8 mouse cellular contexts compared by ENCODE assay signal in the genomic region with DNA sequence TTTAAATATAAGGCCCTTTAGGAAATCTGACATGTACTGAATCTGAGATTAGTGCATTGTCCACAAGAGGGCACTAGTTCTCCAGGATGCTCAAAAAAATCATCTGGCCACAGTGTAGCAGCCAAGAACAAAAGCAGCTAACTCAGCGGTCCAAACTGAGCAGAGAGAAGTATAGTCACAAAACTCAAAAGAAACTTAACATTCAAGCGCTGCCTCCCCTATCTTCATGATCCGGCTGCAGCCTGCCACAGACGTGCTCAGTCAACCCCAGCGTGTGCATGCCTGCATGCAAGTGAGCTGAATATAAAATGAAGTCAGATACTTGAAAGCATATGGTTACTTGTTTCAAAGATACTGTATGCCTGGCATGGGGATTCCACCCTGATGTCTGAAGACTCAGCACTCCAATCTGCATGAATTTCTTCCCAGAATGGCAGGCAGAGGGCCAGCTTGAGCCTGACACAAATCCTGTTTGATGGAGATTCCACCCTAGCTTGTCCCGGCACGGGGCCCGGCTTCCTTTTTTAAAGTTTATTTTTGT. TPM values are rescaled to one million over a fixed set of nuclear protein-coding genes. Genes with fewer than 3 reads are reported as not detected.
DNase-seq lines count a peak whose midpoint lies in the region; ATAC-seq and TF ChIP-seq lines count a peak whose summit lies in the region.

No protein-coding gene starts in this region.

- peaks cover 7% of the 10 kb centered on the region for H3K4me1 ChIP-seq in limb, embryonic 13.5 days
- no peaks in the 10 kb centered on the region for H3K4me1 ChIP-seq in midbrain, embryonic 14.5 days (ENCODE audit: control insufficient read depth, insufficient read depth, low read length)

- POLR2A ChIA-PET in Patski (lab: Charles Lee): interaction anchor here (0.6 to 1.8 kb wide), 5 partner anchors 142 to 637 kb away, joined by 3 to 7 read pairs (median 5); partner anchors contain the start of gene Fhdc1

- peak; percentile 16 for ATAC-seq in Patski
- ATAC-seq in limb, embryonic 13.5 days (ENCODE audit: low FRiP score, low read depth): peak; percentile 77
- peak; percentile 61 for ATAC-seq in midbrain, embryonic 14.5 days (ENCODE audit: low FRiP score, low TSS enrichment)

- H3K4me3 ChIP-seq in limb, embryonic 13.5 days: no peak overlapping the region
- no peak overlapping the region for H3K4me3 ChIP-seq in midbrain, embryonic 14.5 days (replicated peaks; ENCODE audit: low read depth, low read length)

- 0 out of 2 replicates have a peak overlapping the region, but pooled peaks have one; percentile 33 for H3K27ac ChIP-seq in limb, embryonic 13.5 days
- H3K27ac ChIP-seq in midbrain, embryonic 14.5 days (replicated peaks; ENCODE audit: low read depth, low read length): peak overlapping the region; percentile 39; the same call in 1 of the 2 replicates

- 40% methylated on average over 8 of the region's 8 CpGs for WGBS in limb, embryonic 13.5 days
- WGBS in midbrain, embryonic 14.5 days: 18% methylated on average over 8 of the region's 8 CpGs

- CTCF ChIA-PET in Patski (lab: Charles Lee): interaction anchor here (0.7 to 9.8 kb wide), 49 partner anchors 9 to 555 kb away, joined by 3 to 100 read pairs (median 5); partner anchors contain the start of genes Fhdc1 and Gm6525

- in situ Hi-C loops in Patski (cut with MboI; ENCODE audit: low pct_unique_long_range_greater_than_20kb): loop anchor here (5.0 to 10.0 kb wide), 5 partner anchors 168 to 533 kb away; partner anchors contain the start of genes Fhdc1 and Tlr2

- 0 out of 2 replicates have a peak overlapping the region, but pooled peaks have one; percentile 25 for H3K9ac ChIP-seq in limb, embryonic 13.5 days
- no peak overlapping the region for H3K9ac ChIP-seq in midbrain, embryonic 14.5 days (replicated peaks; ENCODE audit: low read length)

- H3K4me2 ChIP-seq in limb, embryonic 13.5 days (replicated peaks): peak overlapping the region; percentile 35; the same call in 1 of the 2 replicates
- peak overlapping the region; percentile 36 for H3K4me2 ChIP-seq in midbrain, embryonic 14.5 days (ENCODE audit: low read length)

- DNase-seq in B cell, adult 2 months: peak; percentile 55 to 57
- peak; percentile 86 for DNase-seq in Patski (ENCODE audit: low read depth, low spot score)
- peak; percentile 90 for DNase-seq in embryo, embryonic 11 days
- peak; percentile 88 for DNase-seq in heart, adult 8-10 months (ENCODE audit: low spot score)
- DNase-seq in kidney, adult 8-10 months: peak; percentile 59 to 66
- DNase-seq in midbrain, embryonic 14.5 days: peak; percentile 94
- DNase-seq in testis, postnatal 14 days (ENCODE audit: low spot score): peak; percentile 54

- no peaks in the 10 kb centered on the region for H3K9me3 ChIP-seq in limb, embryonic 13.5 days
- H3K9me3 ChIP-seq in midbrain, embryonic 14.5 days (ENCODE audit: control insufficient read depth, low read length): no peaks in the 10 kb centered on the region

- no peaks in the 10 kb centered on the region for H3K27me3 ChIP-seq in Patski
- peaks cover 10% of the 10 kb centered on the region for H3K27me3 ChIP-seq in limb, embryonic 13.5 days
- H3K27me3 ChIP-seq in midbrain, embryonic 14.5 days (ENCODE audit: control insufficient read depth, insufficient read depth, low read length): no peaks in the 10 kb centered on the region

- H3K36me3 ChIP-seq in limb, embryonic 13.5 days: no peaks in the 10 kb centered on the region
- no peaks in the 10 kb centered on the region for H3K36me3 ChIP-seq in midbrain, embryonic 14.5 days (ENCODE audit: control insufficient read depth, insufficient read depth, low read length)

- TF ChIP-seq CTCF in Patski (IDR thresholded peaks at IDR 0.05): peak; percentile 91

RNA-seq across cellular contexts. Expression of gene Trim2, which starts 8.0 kb away (rescaled TPM):
- polyA plus RNA-seq in Patski (2021): 30.7 TPM
- 1 to 10 TPM; 4.9 to 8.2 (median 6.7) TPM for total RNA-seq in heart, adult 8-10 months (2022)
- 19.7 and 20.9 TPM in 2 replicates for polyA plus RNA-seq in limb, embryonic 13.5 days (2015; fragmentation: Nextera tagmentation; extraction: Ambion mirVana)
- polyA plus RNA-seq in midbrain, embryonic 14.5 days (2014; fragmentation: Nextera tagmentation; extraction: Ambion mirVana): 144 and 154 TPM in 2 replicates

Comparison
In these comparisons a context has a peak if more than half of its experiments do, and no peak if none do; other contexts are left out.
1. ATAC-seq: peak in every context shown above with its lines; median percentile 77 in limb, embryonic 13.5 days; 61 in midbrain, embryonic 14.5 days; 16 in Patski.